Mouse (Mus musculus) spleen, adult 12 weeks (tissue): ENCODE measurements around the gene Ets1.

ENCODE experiments used
- DNase-seq: peaks from one replicate; pipeline ENCODE4 v3.0.0; 2022; ENCODE audit warnings: low spot score

Ets1 gene

DNA sequence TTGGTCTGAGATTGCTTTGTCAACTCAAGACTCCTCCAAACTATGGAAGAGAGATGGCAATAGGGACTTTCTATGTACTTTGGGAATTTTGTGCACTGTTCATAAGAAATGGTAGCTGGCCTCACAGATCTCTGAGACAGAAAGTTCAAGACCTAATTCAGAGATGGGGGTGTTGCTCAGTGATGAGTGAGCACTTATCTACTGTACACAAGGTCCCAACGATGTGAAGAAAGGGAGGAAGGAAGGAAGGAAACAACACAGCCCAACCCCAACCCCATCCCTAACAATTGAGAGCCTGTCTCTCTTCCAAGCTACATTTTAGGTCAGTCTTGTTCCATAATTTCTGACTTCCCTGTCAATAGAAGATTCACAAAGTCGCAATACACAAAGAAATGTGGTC lies 125.3 kb downstream of the Ets1 start:
- DNase-seq, result no peak

DNA sequence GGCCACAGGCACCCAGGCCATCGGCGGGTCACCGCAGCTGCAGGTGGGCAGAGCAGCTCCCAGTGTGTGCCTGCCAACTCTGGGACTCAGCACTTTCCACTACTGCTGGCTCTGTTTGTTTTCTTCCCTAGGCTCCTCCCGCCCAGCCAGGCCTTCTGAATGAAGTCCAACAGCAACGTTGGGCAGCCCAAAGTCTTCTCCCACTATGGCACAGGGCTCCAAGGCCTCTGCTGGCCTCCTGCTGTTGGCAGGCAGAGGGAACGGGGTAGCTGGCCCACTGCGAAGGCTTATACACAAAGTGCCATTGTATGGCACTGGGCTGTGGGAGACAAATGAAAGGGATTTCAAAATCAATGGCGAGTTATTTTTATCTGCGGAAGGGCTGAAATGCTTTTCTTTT lies 128.4 kb downstream of the Ets1 start:
- DNase-seq, result no peak

DNA sequence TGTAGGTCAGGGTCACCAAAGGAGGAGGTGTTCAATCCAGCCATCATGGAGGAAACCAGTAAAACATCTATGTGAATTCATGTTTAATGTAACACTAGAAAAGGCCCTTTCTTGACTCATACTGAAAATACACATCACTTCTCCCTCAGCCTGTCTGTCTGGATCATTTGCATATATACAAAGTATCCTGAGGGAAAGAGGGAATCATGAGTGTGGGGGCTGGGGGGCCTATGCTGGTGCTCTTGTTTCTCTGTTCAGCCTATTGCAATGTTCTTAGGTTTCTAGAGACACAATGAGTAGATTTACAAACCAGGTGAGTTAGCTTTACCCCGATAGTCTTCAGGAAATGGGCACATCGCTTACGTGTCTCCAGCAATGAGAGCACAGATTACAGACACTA lies 129.1 kb downstream of the Ets1 start:
- DNase-seq, result no peak

DNA sequence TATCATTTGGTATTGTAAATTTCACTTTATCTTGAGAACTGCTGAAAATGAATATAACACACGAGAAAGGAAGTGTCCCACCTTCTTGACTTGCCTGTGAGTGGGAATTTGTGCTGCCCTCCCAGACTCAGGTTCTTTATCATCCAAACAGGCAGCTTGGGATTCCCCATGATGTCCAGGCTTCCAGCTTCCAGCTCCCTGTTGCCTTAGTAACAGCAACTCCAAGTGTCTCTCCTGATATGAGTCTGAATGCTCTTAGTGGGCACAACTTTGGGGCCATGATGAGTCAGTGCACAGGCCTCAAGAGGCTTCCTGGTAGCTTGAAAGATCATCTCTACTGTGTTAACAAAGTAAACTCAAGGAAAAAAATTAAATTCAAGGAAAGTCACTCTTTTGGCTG lies 142.8 kb downstream of the Ets1 start:
- no peak for DNase-seq

DNA sequence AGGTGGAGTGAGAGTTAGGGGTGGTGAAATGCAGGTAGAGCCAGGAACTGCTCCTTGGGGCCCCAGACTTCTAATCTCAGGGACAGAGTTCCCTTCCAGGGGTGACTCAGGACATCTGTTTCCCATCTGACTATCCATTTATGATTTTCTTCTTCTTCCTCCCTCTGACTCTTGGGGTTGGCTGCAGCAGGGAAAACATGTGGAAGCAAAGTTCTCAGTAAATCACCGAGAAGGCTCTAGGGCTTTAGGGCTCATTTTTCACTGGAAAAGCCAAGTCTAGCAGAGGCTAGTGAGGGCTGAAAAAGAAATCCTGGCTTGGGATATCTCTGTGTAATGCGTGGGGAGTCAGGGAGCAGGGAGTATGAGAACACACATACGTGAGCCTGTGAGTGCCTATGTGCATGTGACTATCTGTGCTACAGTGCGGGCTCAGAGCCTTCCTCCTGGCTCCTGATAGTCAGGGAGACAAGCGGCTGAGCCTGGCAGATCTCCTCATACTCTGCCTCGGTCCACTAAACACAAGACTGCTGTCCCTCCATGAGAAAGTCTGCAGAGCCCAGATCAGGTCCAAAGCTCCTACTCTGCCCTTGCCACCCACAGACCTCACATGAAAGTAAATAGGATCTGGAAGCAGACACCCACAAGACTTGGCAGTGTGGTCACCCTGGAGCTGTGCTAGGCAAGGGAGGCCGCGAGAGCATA lies 146.5 kb downstream of the Ets1 start:
- DNase-seq, result no peak

DNA sequence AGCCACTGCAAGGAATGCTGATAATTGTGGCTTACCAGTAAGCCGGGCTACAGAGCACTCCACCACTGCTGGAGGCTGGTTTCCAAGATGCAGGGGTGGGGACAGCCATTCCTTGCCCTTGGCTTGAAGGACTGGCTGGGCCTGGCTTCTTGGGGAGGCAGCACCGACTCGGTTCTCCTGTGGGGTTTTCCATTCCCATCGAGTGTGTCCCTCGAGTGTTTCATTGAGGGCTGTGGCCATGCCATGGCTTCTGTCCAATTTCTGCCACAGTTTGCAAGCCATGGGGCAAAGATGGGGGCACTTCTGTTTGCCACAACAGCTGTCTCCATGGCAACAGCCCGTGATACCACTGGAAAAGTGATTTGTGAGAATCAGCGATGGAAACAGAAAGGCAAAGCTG lies 151.1 kb downstream of the Ets1 start:
- no peak for DNase-seq

DNA sequence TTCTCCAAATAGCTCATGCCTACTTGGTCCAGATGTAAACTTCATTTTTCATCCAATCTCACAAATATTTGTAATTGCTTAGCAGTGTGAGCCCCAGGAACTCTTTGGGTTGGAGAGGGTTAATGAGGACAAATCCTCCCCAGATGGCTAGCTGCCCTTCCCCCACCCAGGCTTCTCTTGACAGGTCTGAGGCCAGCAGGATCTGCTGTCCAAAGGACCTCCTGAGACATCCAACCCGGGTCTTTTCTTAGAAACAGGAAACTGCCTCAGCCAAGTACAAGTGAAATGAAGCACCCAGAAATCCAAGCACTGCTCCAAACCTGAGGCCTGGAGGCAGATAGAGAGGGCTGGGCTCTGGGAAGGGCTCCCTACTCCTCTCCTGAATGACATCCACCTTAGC lies 151.6 kb downstream of the Ets1 start:
- DNase-seq, result no peak

DNA sequence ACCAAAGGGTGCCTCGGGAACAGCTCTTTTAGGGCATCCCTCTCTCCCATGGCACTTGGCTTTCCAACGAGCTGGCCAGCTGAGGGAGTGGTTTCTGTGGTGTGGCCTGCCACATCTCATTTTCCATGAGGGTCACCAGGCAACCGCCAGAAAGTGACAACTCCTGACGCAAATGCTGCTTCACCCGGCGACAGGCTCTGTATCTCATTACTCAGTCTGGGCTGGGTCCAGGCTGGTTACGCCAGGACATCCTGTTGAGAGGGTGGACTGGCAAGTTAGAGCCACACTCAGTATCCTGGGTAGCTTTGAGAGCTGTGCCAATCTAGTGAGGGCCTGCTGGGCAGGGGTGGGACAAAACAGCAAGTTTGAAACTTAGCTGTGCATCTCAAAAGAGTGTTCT lies 153.3 kb downstream of the Ets1 start:
- no peak for DNase-seq

DNA sequence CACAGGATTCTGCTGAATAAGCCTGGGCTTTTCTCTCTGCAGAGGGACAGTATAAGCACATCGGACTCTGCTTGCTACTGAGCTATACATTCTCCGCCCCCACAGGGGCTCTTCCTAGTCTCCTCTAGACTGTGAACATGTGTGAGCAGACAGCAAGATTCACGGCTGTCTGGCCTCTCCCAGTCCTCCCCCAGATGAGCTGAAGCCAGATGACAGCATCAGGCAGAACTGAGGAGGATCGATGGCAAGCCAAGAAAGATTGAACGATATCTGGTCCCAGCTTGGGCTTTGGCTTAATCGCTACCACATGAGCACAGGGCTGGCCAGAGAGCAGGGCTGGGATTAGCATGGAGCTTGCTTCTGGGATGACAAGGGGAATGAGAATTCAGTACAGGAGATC lies 155.7 kb downstream of the Ets1 start:
- DNase-seq, result no peak

DNA sequence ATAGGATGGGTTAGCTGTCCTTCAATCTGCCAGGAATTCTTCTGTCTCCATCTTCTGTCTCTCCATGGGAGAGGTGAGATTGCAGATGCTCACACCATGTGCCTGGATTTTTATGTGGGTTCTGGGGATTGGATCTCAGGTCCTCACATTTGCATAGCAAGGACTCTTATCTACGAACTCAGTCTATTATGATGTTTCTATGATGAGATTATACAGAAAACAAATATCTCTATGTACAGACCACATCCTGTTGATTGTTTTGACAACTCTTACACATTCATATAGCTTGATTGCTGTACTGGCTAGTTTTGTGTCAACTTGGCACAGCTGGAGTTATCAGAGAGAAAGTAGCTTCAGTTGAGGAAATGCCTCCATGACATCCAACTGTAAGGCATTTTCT lies 162.2 kb downstream of the Ets1 start:
- DNase-seq, result no peak

DNA sequence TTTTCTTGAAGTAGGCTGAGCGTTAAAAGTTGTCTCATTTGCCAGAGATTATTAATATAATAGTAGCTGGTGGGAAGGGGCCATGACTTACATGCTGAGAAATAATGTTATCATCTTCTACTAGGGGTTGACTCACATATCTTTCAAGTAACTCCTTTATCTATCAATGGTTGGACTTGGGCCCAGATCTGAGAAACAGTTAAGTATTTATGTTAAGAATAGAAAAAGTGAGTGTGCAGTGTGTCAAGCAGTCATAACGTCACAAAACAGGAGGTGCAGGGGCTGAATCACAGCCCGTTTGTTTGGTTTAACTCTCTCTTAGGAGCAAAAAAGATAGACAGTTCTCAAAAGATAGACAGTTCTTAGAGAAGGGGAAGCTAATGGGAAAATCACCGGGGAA lies 170.1 kb downstream of the Ets1 start:
- DNase-seq, result no peak
